Mouse (Mus musculus) gastrocnemius, adult 2 months (tissue): ENCODE results near the gene Auts2. TPM values are rescaled to one million over a fixed set of nuclear protein-coding genes. Genes with fewer than 3 reads are reported as not detected.
"Not testable (repeated sequence)": the region's sequence is repeated elsewhere in the genome, so short reads cannot be mapped to it uniquely, and the experiment has no call there.

Experiments
- DNase-seq: peaks from one replicate; pipeline ENCODE4 v3.0.0; 2022
- H3K27ac ChIP-seq: fragments of 200-600 bp; 2 replicates; pipeline ENCODE4 v1.8.1; 2022; ENCODE audit warnings: mild to moderate bottlenecking
- H3K4me3 ChIP-seq: fragments of 200-600 bp; 2 replicates; pipeline ENCODE4 v1.8.1; 2022; ENCODE audit warnings: mild to moderate bottlenecking, moderate library complexity
- CTCF ChIP-seq: fragments of 200-600 bp; IDR thresholded peaks from 2 replicates; pipeline ENCODE4 v1.8.1; 2022; ENCODE audit warnings: antibody characterized with exemption, mild to moderate bottlenecking, moderate library complexity
- intact Hi-C: fragments of 180-260 bp; cut with DNase I; formaldehyde crosslinking; loops from one replicate; pipeline ENCODE4 v1.15.1; 2025
- long read RNA-seq, 2 experiments: library from polyadenylated mRNA; stranded (forward); transcript quantifications; one replicate each; pipeline ENCODE4 v2.0.0; 2021
- total RNA-seq, 2 experiments: library from RNA; stranded (reverse); gene quantifications; 2 replicates each; pipeline ENCODE4 v1.2.3; 2021

Gene Auts2
- 10 to 100 TPM; 13.0 to 31.1 TPM for total RNA-seq
- long read RNA-seq, experiment 1, partial matches to known transcripts: 1 of 6 reads
- long read RNA-seq, experiment 1, other reads (novel, unspliced or antisense): 5 of 6 reads
- long read RNA-seq, experiment 2, partial matches to known transcripts: 1 of 6 reads
- long read RNA-seq, experiment 2, other reads (novel, unspliced or antisense): 5 of 6 reads

DNA sequence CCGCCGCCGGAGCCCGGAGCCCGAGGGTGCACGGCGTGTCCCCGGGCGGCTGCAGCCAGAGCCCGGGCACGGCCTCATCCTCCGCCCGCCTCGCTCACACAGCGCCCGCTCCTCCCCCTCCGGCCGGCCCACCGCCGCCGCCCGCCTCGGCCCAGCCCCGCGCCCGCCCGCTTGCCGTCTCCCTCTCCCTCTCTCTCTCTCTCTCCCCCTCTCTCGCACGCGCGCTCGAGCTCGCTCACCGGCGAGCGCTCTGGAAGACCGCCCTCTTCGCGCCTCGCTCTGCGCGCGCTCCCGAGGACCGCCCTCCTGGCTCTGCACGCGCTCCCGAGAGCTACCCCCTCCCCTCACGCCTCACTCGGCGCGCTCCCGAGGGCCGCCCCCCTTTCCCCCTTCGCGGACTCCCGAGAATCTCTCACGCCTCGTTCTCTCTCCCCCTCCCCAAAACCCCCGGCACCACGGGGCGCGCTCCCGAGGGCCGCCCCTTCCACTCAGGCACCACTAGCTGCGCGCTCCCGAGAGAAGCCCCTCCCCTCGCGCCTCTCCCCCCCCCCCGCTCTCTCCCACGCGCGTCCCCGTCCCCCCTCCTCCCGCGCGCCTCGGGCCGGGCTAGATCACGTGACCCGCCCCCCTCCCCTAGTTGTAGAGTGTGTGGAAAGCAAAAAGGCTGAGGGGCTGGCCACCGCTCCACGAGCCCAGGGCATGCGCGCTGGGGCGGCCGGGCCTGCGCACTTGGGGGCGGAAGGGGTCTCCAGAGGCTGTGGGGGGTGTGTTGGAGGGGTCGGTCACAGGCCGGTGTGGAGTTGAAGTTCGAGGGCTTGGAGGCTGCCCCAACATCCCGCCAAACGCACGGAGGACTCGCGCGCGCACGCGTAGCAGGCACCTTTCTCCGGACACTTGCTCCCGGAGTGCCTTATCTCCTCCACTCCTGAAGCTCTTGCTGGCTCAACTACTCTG is at the start of gene Auts2:
Gene Auts2 (minus strand): TSS at position 227 of the 954 bp plus-strand sequence.
- Histone ChIP-seq H3K4me3 (peak within 1 kb of the TSS; percentile 91), H3K27ac (peak within 1 kb of the TSS; percentile 83)
- TF ChIP-seq CTCF: no peak
- peak; percentile 93 for DNase-seq
- intact Hi-C loops: loop anchor here (10.0 kb wide), 2 partner anchors 109 to 179 kb away; no protein-coding TSS in a partner anchor

DNA sequence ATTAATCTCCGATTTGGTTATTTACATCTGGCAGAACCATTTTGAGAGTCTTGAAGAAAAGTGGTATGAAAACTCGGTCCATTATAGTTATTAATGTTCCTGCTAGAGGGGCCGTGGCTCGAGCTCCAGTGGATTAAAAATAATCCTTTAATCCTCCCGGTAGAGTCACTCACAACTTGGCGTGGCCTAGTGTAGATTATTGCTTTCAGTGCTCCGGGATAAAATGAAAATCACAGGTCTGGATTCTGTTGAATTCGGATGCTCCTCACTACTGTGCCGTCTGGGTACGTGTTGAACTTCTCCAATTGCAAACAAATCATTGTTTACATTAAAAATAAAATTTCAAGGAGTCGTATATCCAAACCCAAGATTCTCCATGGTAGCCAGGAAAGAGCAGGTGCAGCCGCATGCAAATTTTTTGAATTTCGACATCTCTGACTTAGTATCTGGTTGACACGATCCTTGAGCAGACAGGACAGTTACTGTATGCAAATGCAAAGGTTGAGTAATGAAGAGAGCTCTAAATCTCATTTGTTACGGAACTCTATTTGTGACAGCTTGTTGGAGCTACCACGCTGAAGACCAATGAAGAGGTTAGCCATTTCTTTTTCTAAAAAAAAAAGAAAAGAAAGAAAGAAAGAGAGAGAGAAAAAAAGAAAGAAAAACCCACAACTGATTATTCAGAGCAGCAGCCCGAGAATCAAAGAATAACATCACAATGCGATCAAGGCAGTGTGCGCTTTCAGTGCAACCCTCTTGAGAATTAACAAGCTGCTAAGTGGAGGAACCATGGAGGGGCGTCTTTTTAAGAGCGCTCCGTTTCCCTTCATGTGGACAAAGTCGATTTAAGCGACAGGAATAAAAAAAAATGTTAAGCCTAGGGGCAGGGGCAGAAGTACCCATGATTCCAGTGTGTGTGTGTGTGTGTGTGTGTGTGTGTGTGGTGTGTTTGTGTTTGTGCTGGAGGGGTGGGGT is 48.9 kb upstream of the Auts2 start:
- Histone ChIP-seq H3K27ac (no peak overlapping the region), H3K4me3 (no peak overlapping the region)
- no peak for DNase-seq
- intact Hi-C loops: no loop called here
- no peak for TF ChIP-seq CTCF

DNA sequence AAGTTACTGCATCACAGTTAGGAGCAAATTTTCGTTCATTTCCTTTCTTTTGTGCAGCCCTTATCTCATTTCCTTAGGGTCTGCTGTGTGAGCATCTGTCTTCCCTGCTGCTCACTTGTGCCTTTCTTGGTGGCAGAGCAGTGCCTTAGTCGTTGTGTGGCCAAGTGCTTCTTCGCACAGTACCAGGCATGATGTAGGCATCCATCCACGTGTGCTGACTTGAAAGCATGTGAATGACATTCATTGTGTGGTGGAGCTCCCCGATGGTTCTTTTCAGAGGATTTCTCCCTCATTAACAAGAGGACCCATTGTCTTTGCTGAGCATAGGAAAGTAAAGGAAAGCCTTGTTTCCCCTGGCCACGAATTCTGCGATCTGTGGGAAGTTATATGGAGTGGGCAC is 36.6 kb upstream of the Auts2 start:
- DNase-seq: no peak
- TF ChIP-seq CTCF: no peak
- intact Hi-C loops: no loop called here
- Histone ChIP-seq H3K27ac (no peak overlapping the region), H3K4me3 (no peak overlapping the region)

DNA sequence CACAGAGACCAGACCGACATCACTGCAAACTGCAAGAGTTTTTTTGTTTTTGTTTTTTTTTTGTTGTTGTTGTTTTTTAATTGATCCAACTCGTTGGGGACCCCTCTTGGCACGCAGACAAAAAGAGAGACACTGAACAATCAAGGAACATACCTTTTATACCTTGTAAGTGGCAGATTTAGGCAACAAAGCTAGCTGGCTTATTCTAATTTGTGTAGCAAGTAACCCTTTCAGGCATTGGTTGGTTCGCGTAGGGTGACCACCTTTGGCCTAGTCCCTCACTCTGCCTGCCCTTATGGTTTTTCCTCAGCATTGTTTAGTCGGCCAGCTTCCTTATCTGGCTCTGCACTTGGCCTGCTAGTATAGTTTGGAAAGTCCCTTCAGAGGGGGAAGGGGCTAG is 17.6 kb upstream of the Auts2 start:
- intact Hi-C loops, DNase-seq, H3K27ac ChIP-seq, H3K4me3 ChIP-seq: not testable (repeated sequence)

DNA sequence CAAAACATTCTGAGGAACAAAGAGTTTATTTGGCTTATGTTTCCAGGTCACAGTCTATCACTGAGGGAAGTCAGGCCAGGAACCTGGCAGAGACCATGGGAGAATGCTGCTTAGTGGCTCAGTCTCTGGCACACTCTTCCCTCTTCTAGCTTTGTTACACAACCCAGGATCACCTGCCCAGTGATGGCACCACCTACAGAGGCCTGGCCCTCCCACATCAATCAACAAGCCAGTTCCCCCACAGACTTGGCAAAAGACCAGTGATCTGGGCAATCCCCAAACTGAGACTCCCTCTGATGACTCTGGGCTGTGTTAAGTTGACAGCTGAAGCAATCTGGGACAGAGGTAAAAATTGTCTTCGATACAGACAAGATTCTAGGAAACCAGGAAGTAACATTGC is 2.6 kb upstream of the Auts2 start:
- intact Hi-C loops: loop anchor here (10.0 kb wide), 2 partner anchors 111 to 181 kb away; no protein-coding TSS in a partner anchor
- no peak for TF ChIP-seq CTCF

DNA sequence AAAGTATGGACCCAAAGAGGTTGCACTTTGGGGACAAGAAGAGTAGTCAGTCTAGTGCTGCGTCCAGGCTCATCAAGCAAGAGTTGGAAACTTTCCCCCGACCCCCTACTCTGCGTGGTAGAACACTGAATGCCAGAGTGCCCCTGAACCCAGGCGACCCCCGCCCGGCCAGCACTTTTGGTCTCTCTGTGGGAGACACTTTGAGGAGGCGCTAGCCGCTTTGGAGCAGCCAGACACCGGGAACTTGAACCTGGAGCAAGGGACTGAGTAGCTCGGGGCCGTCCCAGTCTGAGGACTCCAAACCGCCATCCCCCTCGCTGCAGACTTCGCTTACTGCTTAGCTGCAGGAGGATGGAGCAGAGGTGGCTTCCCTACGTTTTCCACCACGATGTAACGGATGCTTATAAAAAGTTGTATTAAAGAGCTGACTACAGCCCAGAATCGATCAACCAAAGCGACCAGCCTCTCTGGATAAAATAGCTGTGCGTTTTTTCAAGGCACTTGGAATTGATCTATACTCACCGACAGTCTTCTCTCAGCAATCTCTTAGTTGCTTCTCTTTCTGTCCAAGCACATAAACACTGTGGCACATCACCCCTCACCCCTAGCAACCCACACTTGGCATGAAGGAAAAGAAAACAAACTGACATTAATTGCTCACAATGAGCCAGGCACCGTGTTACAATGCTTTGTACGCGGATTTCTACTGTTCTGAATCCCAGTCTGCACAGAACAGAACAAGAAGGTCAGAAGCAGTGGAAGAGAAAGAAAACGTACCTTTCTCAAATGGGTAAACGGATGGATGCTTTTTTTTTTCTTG is 1.2 kb upstream of the Auts2 start:
- Histone ChIP-seq H3K27ac (peak overlapping the region; percentile 83), H3K4me3 (peak overlapping the region; percentile 91)
- TF ChIP-seq CTCF: no peak
- intact Hi-C loops: loop anchor here (10.0 kb wide), 2 partner anchors 110 to 180 kb away; no protein-coding TSS in a partner anchor
- peak; percentile 31 for DNase-seq

More for the DNA sequence above, 2.6 kb upstream of the Auts2 start:
- H3K27ac ChIP-seq: no peak overlapping the region
- DNase-seq: peak; percentile 44
- no peak overlapping the region for H3K4me3 ChIP-seq

DNA sequence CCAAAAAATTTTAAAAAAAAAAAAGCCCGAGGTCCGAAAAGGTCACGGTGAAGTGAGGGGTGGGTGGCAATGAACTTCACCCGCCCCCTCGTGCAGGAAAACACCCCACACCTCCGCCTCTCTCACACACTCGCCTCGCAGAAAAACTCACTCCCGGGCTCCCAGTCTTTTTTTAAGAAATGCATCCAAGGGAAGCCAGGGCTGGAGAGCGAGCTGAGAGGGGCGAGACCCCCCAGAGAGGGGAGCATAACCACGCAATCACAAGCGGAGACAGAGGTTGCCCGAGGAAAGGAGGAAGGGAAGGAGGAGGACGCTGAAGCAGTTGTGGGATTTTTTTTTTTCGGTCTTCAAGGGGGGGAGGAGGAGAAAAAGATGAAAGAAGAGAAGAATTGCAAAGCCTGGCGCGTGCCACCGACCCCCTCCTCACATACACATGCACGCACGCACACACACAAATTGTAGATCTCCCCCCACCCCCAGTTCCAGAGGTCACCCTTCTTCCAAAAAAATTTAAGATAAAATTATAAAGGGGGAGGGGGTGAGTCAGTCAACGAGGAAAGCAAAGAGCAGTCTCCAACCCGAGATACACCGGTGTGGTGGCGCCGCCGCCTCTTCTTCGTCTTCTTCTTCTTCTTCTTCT is 643 bp downstream of the Auts2 start:
- peak overlapping the region; percentile 91 for H3K4me3 ChIP-seq
- no peak for TF ChIP-seq CTCF
- H3K27ac ChIP-seq: peak overlapping the region; percentile 83
- no peak for DNase-seq
- intact Hi-C loops: loop anchor here (10.0 kb wide), 2 partner anchors 108 to 178 kb away; no protein-coding TSS in a partner anchor

DNA sequence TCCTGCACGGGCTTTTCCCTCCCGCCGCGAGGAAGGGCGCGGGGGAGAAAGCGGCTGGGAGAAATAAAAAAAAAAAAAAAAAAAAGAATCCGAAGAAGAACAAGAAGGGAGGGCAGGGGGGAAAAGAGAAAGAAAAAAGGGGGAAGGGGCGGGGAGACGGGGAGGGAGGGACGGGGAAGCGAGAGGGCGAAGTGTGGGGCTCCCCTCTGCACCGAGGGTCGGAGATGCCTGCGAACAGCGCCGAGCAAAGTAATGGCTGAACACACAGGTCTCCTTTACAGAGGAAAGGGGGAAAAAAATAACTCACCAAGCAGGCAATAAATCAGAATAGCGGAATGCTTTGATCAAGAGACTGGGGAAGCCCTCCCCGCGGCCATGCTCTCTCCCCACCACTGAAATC is 1.2 kb downstream of the Auts2 start:
- intact Hi-C loops: loop anchor here (10.0 kb wide), 2 partner anchors 107 to 177 kb away; no protein-coding TSS in a partner anchor
- DNase-seq: no peak
- no peak for TF ChIP-seq CTCF
- H3K4me3 ChIP-seq: peak overlapping the region; percentile 91
- peak overlapping the region; percentile 83 for H3K27ac ChIP-seq

DNA sequence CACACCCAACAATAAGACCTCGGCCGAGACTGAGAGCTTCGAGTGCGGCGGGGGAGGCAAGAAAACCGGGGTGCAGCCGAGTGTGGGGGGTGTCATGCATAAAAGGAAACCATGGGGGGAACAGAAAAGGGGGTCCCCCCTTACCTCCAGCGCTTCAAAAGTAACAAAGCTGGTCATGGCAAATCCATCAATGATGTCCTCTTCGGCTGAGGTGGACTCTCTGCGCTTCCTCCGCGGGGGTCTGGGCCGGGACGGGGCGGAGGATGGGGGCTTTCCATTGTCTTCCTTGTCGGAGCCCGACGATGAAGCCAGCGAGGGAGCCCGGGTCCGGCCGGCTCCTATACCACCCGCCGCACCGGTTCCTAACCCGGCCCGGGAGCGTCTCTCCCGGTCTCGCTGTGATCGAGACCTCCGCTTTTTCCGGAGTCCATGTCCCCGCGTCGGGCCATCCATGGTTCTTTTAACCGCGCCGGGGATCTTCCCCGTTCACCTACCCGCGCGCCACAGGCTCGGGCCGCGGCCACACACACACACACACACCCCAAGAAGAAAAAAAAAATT is 1.7 kb downstream of the Auts2 start:
- peak; percentile 38 for DNase-seq
- Histone ChIP-seq H3K4me3 (peak overlapping the region; percentile 91), H3K27ac (peak overlapping the region; percentile 83)
- intact Hi-C loops: loop anchor here (10.0 kb wide), 2 partner anchors 107 to 177 kb away; no protein-coding TSS in a partner anchor
- no peak for TF ChIP-seq CTCF

DNA sequence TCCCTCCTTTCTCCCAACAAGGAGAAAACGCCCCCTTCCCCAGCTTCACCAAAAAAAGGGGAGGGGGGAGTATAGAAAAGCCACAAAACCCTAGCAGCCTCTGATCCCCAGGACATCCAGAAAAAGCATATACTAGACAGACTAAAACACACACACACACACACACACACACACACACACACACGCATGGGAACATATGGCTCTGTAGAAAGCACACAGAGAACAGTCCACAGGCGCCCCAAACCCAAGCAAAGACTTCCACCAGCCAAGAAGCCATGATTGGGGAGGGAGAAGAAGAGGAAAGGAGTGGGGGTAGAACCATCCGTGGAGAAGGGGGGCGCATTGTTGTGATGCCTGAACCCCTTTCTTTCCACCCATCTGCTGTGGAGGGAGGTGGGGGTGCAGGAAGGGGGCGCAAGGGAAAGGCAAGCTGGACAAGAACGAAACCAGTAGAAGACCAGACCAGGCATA is 2.3 kb downstream of the Auts2 start:
- Histone ChIP-seq H3K27ac (peak overlapping the region; percentile 83; the same call in 1 of the 2 replicates), H3K4me3 (peak overlapping the region; percentile 91)
- no peak for TF ChIP-seq CTCF
- no peak for DNase-seq
- intact Hi-C loops: loop anchor here (10.0 kb wide), 2 partner anchors 106 to 176 kb away; no protein-coding TSS in a partner anchor
